Mouse (Mus musculus) midbrain, embryonic 16.5 days (tissue): ENCODE measurements around the gene Ulk4. TPM values are rescaled to one million over a fixed set of nuclear protein-coding genes. Genes with fewer than 3 reads are reported as not detected.

Experiments
- ATAC-seq: fragments of 200-750 bp; cut with Nextera tagmentation; 2 replicates; pipeline ENCODE4 v1.8.0; 2017; ENCODE audit warnings: moderate TSS enrichment
- H3K27ac ChIP-seq: fragments of 300-500 bp; sonication (generic); 2 replicates; pipeline ENCODE4 v1.5.1; 2014; ENCODE audit warnings: mild to moderate bottlenecking, low read length, mixed read lengths
- H3K27me3 ChIP-seq: fragments of 300-500 bp; sonication (generic); 2 replicates; pipeline ENCODE4 v1.6.1; 2014; ENCODE audit warnings: low read depth, low read length, mixed read lengths; ENCODE audit not compliant: control insufficient read depth, insufficient read depth
- H3K36me3 ChIP-seq: fragments of 300-500 bp; sonication (generic); 2 replicates; pipeline ENCODE4 v1.6.1; 2014; ENCODE audit warnings: mild to moderate bottlenecking, low read length, moderate library complexity, mixed read lengths; ENCODE audit not compliant: control insufficient read depth, insufficient read depth
- H3K4me1 ChIP-seq: fragments of 300-500 bp; sonication (generic); 2 replicates; pipeline ENCODE4 v1.6.1; 2014; ENCODE audit warnings: mild to moderate bottlenecking, low read length, mixed read lengths; ENCODE audit not compliant: control insufficient read depth, insufficient read depth
- H3K4me2 ChIP-seq: fragments of 300-500 bp; sonication (generic); 2 replicates; pipeline ENCODE4 v1.6.1; 2014; ENCODE audit warnings: mild to moderate bottlenecking, low read length, mixed read lengths
- H3K4me3 ChIP-seq: fragments of 300-500 bp; sonication (generic); 2 replicates; pipeline ENCODE4 v1.5.1; 2014; ENCODE audit warnings: low read depth, mild to moderate bottlenecking, low read length, moderate library complexity, mixed read lengths
- H3K9ac ChIP-seq: fragments of 300-500 bp; sonication (generic); 2 replicates; pipeline ENCODE4 v1.6.1; 2014; ENCODE audit warnings: low read depth, low read length, mixed read lengths
- H3K9me3 ChIP-seq: fragments of 300-500 bp; sonication (generic); replicated peaks from 2 replicates; pipeline ENCODE4 v1.6.1; 2014; ENCODE audit warnings: mild to moderate bottlenecking, low read length, mixed read lengths; ENCODE audit not compliant: control insufficient read depth, poor library complexity, severe bottlenecking
- WGBS: fragments of 180-500 bp; shearing (Covaris S2); extraction: QIAGEN DNeasy Blood & Tissue Kit; methylation state at CpG from one replicate; pipeline ENCODE4 v1.1.7; 2014; 5-methylcytosine and 5-hydroxymethylcytosine counted together
- polyA plus RNA-seq: library from polyadenylated mRNA; unstranded; fragments of >200 nt; fragmentation: Nextera tagmentation; extraction: Ambion mirVana; gene quantifications from 2 replicates; pipeline ENCODE4 v1.2.1, GENCODE M21; 2015

Ulk4 gene
- polyA plus RNA-seq, 1 experiment from 2014 or later: 112 TPM

GRCm38 (mm10) chr9:121293187-121293586 is 16.2 kb upstream of the Ulk4 start:
- Histone ChIP-seq H3K9ac (no peak overlapping the region), H3K27ac (no peak overlapping the region), H3K4me2 (no peak overlapping the region), H3K4me3 (no peak overlapping the region), H3K27me3 (no peaks in the 10 kb centered on the region), H3K9me3 (peaks cover 2% of the 10 kb centered on the region; the same call in 1 of the 2 replicates), H3K36me3 (no peaks in the 10 kb centered on the region), H3K4me1 (peaks cover 2% of the 10 kb centered on the region)
- ATAC-seq: no peak
- WGBS: 93% methylated on average over 7 of the region's 7 CpGs

- ATAC-seq: no peak
- Histone ChIP-seq H3K36me3 (no peaks in the 10 kb centered on the region), H3K4me1 (0 out of 2 replicates have a peak, but pooled peaks cover under 1% of the 10 kb centered on the region), H3K4me3 (no peak overlapping the region), H3K27me3 (no peaks in the 10 kb centered on the region), H3K27ac (no peak overlapping the region), H3K9me3 (peaks cover 2% of the 10 kb centered on the region; the same call in 1 of the 2 replicates), H3K4me2 (no peak overlapping the region), H3K9ac (no peak overlapping the region)
- 66% methylated on average over 2 of the region's 2 CpGs for WGBS
Measured at GRCm38 (mm10) chr9:121291275-121291674, 14.3 kb upstream of the Ulk4 start.

- H3K4me2 ChIP-seq: peak overlapping the region; percentile 82
- H3K27ac ChIP-seq: no peak overlapping the region; the same call in 1 of the 2 replicates
- 0 out of 2 replicates have a peak, but pooled peaks cover 5% of the 10 kb centered on the region for H3K4me1 ChIP-seq
- WGBS: 72% methylated on average over 3 of the region's 3 CpGs
- ATAC-seq: 0 out of 2 replicates have a peak, but pooled peaks have one; percentile 36
- H3K4me3 ChIP-seq: peak overlapping the region; percentile 49
- H3K9ac ChIP-seq: peak overlapping the region; percentile 55; the same call in 1 of the 2 replicates
- H3K9me3 ChIP-seq: peaks cover 2% of the 10 kb centered on the region; the same call in 1 of the 2 replicates
- no peaks in the 10 kb centered on the region for H3K27me3 ChIP-seq
- H3K36me3 ChIP-seq: no peaks in the 10 kb centered on the region
Measured at GRCm38 (mm10) chr9:121286325-121286901, 9.4 kb upstream of the Ulk4 start.

GRCm38 (mm10) chr9:121285341-121286324 is 8.6 kb upstream of the Ulk4 start:
- 15% methylated on average over 29 of the region's 29 CpGs for WGBS
- ATAC-seq: peak; percentile 80
- peak overlapping the region; percentile 82 for H3K4me2 ChIP-seq
- no peaks in the 10 kb centered on the region for H3K9me3 ChIP-seq
- H3K4me1 ChIP-seq: 0 out of 2 replicates have a peak, but pooled peaks cover 5% of the 10 kb centered on the region
- H3K36me3 ChIP-seq: no peaks in the 10 kb centered on the region
- no peaks in the 10 kb centered on the region for H3K27me3 ChIP-seq
- H3K9ac ChIP-seq: peak overlapping the region; percentile 55
- H3K27ac ChIP-seq: no peak overlapping the region; the same call in 1 of the 2 replicates
- peak overlapping the region; percentile 49 for H3K4me3 ChIP-seq

GRCm38 (mm10) chr9:121284422-121284821 is 7.4 kb upstream of the Ulk4 start:
- Histone ChIP-seq H3K4me2 (no peak overlapping the region), H3K27me3 (no peaks in the 10 kb centered on the region), H3K4me1 (0 out of 2 replicates have a peak, but pooled peaks cover 5% of the 10 kb centered on the region), H3K9me3 (no peaks in the 10 kb centered on the region), H3K4me3 (no peak overlapping the region), H3K27ac (no peak overlapping the region), H3K9ac (no peak overlapping the region), H3K36me3 (no peaks in the 10 kb centered on the region)
- 96% methylated on average over 3 of the region's 3 CpGs for WGBS
- no peak for ATAC-seq

- Histone ChIP-seq H3K9ac (no peak overlapping the region), H3K27ac (no peak overlapping the region), H3K4me3 (no peak overlapping the region), H3K4me2 (no peak overlapping the region), H3K4me1 (peaks cover 5% of the 10 kb centered on the region; the same call in 1 of the 2 replicates), H3K27me3 (no peaks in the 10 kb centered on the region), H3K36me3 (no peaks in the 10 kb centered on the region), H3K9me3 (no peaks in the 10 kb centered on the region)
- 97% methylated on average over 6 of the region's 6 CpGs for WGBS
- ATAC-seq: no peak
Measured at GRCm38 (mm10) chr9:121283620-121284185, 6.7 kb upstream of the Ulk4 start.

GRCm38 (mm10) chr9:121281891-121282290 is 4.9 kb upstream of the Ulk4 start:
- Histone ChIP-seq H3K36me3 (no peaks in the 10 kb centered on the region), H3K9ac (no peak overlapping the region), H3K4me2 (no peak overlapping the region), H3K27ac (no peak overlapping the region), H3K27me3 (no peaks in the 10 kb centered on the region), H3K4me1 (peaks cover 12% of the 10 kb centered on the region; the same call in 1 of the 2 replicates), H3K4me3 (no peak overlapping the region), H3K9me3 (no peaks in the 10 kb centered on the region)
- 86% methylated on average over 6 of the region's 6 CpGs for WGBS
- ATAC-seq: no peak

- H3K4me1 ChIP-seq: peaks cover 16% of the 10 kb centered on the region
- no peaks in the 10 kb centered on the region for H3K27me3 ChIP-seq
- H3K9me3 ChIP-seq: no peaks in the 10 kb centered on the region
- WGBS: 90% methylated on average over 5 of the region's 5 CpGs
- no peaks in the 10 kb centered on the region for H3K36me3 ChIP-seq
- H3K27ac ChIP-seq: no peak overlapping the region
- H3K9ac ChIP-seq: no peak overlapping the region
- no peak for ATAC-seq
- H3K4me2 ChIP-seq: no peak overlapping the region
- H3K4me3 ChIP-seq: no peak overlapping the region
Measured at GRCm38 (mm10) chr9:121279216-121279615, 2.2 kb upstream of the Ulk4 start.
